Mouse (Mus musculus) ES-Bruce4 (cell line): ENCODE results near the gene Racgap1. TPM values are rescaled to one million over a fixed set of nuclear protein-coding genes. Genes with fewer than 3 reads are reported as not detected.

Experiments used
- H3K27ac ChIP-seq: 2 replicates; pipeline ENCODE4 v1.5.1; 2012; ENCODE audit warnings: low read length, inconsistent platforms; ENCODE audit not compliant: insufficient read depth
- H3K27me3 ChIP-seq: 2 replicates; pipeline ENCODE4 v1.6.1; 2012; ENCODE audit warnings: mild to moderate bottlenecking, low read length, inconsistent platforms; ENCODE audit not compliant: control insufficient read depth, poor library complexity, insufficient read depth, severe bottlenecking
- H3K36me3 ChIP-seq: 2 replicates; pipeline ENCODE4 v1.6.1; 2012; ENCODE audit warnings: inconsistent platforms, mild to moderate bottlenecking, low read length, moderate library complexity; ENCODE audit not compliant: control insufficient read depth, poor library complexity, insufficient read depth, severe bottlenecking
- H3K4me1 ChIP-seq: one replicate; pipeline ENCODE4 v1.8.1; 2011; ENCODE audit warnings: low read length; ENCODE audit not compliant: control insufficient read depth, insufficient read depth
- H3K4me3 ChIP-seq: 2 replicates; pipeline ENCODE4 v1.5.1; 2011; ENCODE audit warnings: low read depth, mild to moderate bottlenecking, low read length
- H3K9ac ChIP-seq: 2 replicates; pipeline ENCODE4 v1.6.1; 2012; ENCODE audit warnings: low read depth, mild to moderate bottlenecking, inconsistent platforms; ENCODE audit not compliant: poor library complexity, severe bottlenecking
- H3K9me3 ChIP-seq: replicated peaks from 2 replicates; pipeline ENCODE4 v1.6.1; 2012; ENCODE audit warnings: mild to moderate bottlenecking, low read length, inconsistent platforms; ENCODE audit not compliant: control insufficient read depth, poor library complexity, insufficient read depth, severe bottlenecking
- CTCF ChIP-seq: IDR thresholded peaks from one replicate; pipeline ENCODE4 v1.8.1; 2011; ENCODE audit warnings: low read depth, low read length
- EP300 ChIP-seq: IDR thresholded peaks from 2 replicates; pipeline ENCODE4 v1.6.1; 2011; ENCODE audit warnings: low read depth, low read length; ENCODE audit not compliant: insufficient read depth
- POLR2A ChIP-seq: IDR thresholded peaks from one replicate; pipeline ENCODE4 v1.8.1; 2011; ENCODE audit warnings: low read length; ENCODE audit not compliant: insufficient read depth
- polyA plus RNA-seq: library from polyadenylated mRNA; stranded (reverse); fragments of >200 nt; gene quantifications from 2 replicates; pipeline ENCODE4 v1.2.4, GENCODE M21; 2011; ENCODE audit warnings: low read depth; ENCODE audit not compliant: missing spikeins, insufficient read depth, insufficient read length

Racgap1 gene
- polyA plus RNA-seq, 1 experiment = 122 TPM

GRCm38 (mm10) chr15:99678063-99678800 is 26.8 kb upstream of the Racgap1 start:
- Histone ChIP-seq H3K36me3 (no peaks in the 10 kb centered on the region), H3K27me3 (no peaks in the 10 kb centered on the region), H3K9ac (peak overlapping the region; percentile 39; the same call in 1 of the 2 replicates), H3K4me3 (0 out of 2 replicates have a peak overlapping the region, but pooled peaks have one; percentile 36), H3K4me1 (peaks cover 3% of the 10 kb centered on the region), H3K9me3 (no peaks in the 10 kb centered on the region), H3K27ac (peak overlapping the region; percentile 92)
- peak; percentile 64 for TF ChIP-seq CTCF
- TF ChIP-seq POLR2A = no peak
- no peak for TF ChIP-seq EP300

GRCm38 (mm10) chr15:99677089-99677488 is 25.6 kb upstream of the Racgap1 start:
- Histone ChIP-seq H3K4me1 (peaks cover 2% of the 10 kb centered on the region), H3K27me3 (no peaks in the 10 kb centered on the region), H3K4me3 (no peak overlapping the region), H3K27ac (peak overlapping the region; percentile 32; the same call in 1 of the 2 replicates), H3K9me3 (no peaks in the 10 kb centered on the region), H3K36me3 (no peaks in the 10 kb centered on the region), H3K9ac (no peak overlapping the region)
- TF ChIP-seq CTCF (no peak), POLR2A (no peak), EP300 (no peak)

- Histone ChIP-seq H3K9ac (no peak overlapping the region), H3K4me3 (no peak overlapping the region), H3K36me3 (no peaks in the 10 kb centered on the region), H3K4me1 (no peaks in the 10 kb centered on the region), H3K27ac (no peak overlapping the region), H3K27me3 (0 out of 2 replicates have a peak, but pooled peaks cover 2% of the 10 kb centered on the region), H3K9me3 (no peaks in the 10 kb centered on the region)
- TF ChIP-seq CTCF (no peak), POLR2A (no peak), EP300 (no peak)
Measured at GRCm38 (mm10) chr15:99674866-99675265, 23.4 kb upstream of the Racgap1 start.

DNA sequence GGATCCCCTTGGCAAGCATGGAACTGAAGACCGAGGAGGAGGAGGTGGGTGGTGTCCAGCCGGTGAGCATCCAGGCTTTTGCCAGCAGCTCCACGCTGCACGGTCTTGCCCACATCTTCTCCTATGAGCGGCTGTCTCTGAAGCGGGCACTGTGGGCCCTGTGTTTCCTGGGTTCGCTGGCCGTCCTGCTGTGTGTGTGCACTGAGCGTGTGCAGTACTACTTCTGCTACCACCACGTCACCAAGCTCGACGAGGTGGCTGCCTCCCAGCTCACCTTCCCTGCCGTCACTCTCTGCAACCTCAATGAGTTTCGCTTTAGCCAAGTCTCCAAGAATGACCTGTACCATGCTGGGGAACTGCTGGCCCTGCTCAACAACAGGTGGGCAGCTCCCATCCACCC is 20.3 kb upstream of the Racgap1 start:
- H3K9ac ChIP-seq = no peak overlapping the region
- no peak overlapping the region for H3K4me3 ChIP-seq

GRCm38 (mm10) chr15:99670964-99671670 is 19.7 kb upstream of the Racgap1 start:
- Histone ChIP-seq H3K4me1 (no peaks in the 10 kb centered on the region), H3K27me3 (0 out of 2 replicates have a peak, but pooled peaks cover 2% of the 10 kb centered on the region), H3K9ac (peak overlapping the region; percentile 83), H3K4me3 (peak overlapping the region; percentile 46), H3K36me3 (no peaks in the 10 kb centered on the region), H3K9me3 (no peaks in the 10 kb centered on the region), H3K27ac (no peak overlapping the region)
- no peak for TF ChIP-seq CTCF

More for the DNA sequence above, 20.3 kb upstream of the Racgap1 start:
- TF ChIP-seq EP300 (no peak), POLR2A (no peak), CTCF (no peak)
- 0 out of 2 replicates have a peak, but pooled peaks cover 2% of the 10 kb centered on the region for H3K27me3 ChIP-seq
- no peaks in the 10 kb centered on the region for H3K4me1 ChIP-seq
- no peak overlapping the region for H3K27ac ChIP-seq
- H3K9me3 ChIP-seq = no peaks in the 10 kb centered on the region
- no peaks in the 10 kb centered on the region for H3K36me3 ChIP-seq

DNA sequence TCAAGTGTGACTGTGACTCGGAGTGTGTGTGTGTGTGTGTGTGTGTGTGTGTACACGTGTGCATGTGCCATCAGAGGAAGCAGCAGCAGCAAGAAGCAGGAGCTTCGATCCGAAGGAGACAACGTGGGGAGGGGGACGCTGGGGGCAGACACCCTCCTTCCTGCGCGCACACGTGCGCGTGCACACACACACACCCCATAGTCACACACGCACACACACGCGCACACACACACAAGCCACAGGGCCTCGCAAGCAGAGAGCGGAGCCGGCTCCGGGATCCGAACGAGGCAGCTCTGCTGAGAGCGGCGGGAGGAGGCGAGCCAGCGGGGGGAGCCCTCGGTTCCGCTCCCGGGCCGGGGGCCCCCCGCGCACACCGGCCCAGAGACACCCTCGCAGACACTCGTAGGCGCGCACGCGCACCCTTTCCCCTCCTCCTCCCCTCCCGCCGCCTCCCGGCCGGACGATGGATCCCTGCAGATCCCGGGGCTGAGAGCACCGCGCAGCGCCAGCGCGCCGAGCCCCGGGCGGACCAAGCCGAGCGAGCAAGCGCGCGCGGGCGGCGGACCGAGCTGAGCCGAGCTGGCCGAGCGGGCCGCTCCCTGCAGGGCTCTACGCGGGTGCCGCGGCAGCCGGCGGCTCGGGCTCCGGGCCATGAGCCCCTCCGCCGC is 18.8 kb upstream of the Racgap1 start, which contains the start of gene Asic1:
TSS of gene Asic1 (plus strand) at position 215 of the 668 bp plus-strand sequence.
- Histone ChIP-seq H3K27me3 (0 out of 2 replicates have a peak, but pooled peaks cover 2% of the 10 kb centered on the region), H3K27ac (no peak within 1 kb of the TSS), H3K4me3 (peak within 1 kb of the TSS; percentile 46), H3K36me3 (no peaks in the 10 kb centered on the region), H3K4me1 (no peaks in the 10 kb centered on the region), H3K9ac (peak within 1 kb of the TSS; percentile 83), H3K9me3 (no peaks in the 10 kb centered on the region)
- no peak for TF ChIP-seq EP300
- no peak for TF ChIP-seq CTCF
- TF ChIP-seq POLR2A = no peak
